Mouse (Mus musculus) C2C12 (cell line): ENCODE data around the gene Evx2. TPM values are rescaled to one million over a fixed set of nuclear protein-coding genes. Genes with fewer than 3 reads are reported as not detected.

Experiments used
- H3K27me3 ChIP-seq: one replicate; pipeline ENCODE4 v1.6.1; 2011; ENCODE audit not compliant: control insufficient read depth, insufficient read depth, insufficient read length
- H3K36me3 ChIP-seq: one replicate; pipeline ENCODE4 v1.6.1; 2011; ENCODE audit not compliant: control insufficient read depth, insufficient read depth
- H3K4me3 ChIP-seq: one replicate; pipeline ENCODE4 v1.5.1; 2011; ENCODE audit warnings: mild to moderate bottlenecking, control low read depth; ENCODE audit not compliant: poor library complexity, insufficient read depth, severe bottlenecking
- H3K79me2 ChIP-seq: one replicate; pipeline ENCODE4 v1.6.1; 2011; ENCODE audit not compliant: control insufficient read depth, insufficient read depth
- H3K79me3 ChIP-seq: one replicate; pipeline ENCODE4 v1.6.1; 2011; ENCODE audit warnings: low read depth, control low read depth
- H3ac ChIP-seq: one replicate; pipeline ENCODE3; 2011; ENCODE audit warnings: low read depth; ENCODE audit not compliant: control insufficient read depth, insufficient read length
- CEBPB ChIP-seq: IDR thresholded peaks from one replicate; pipeline ENCODE4 v1.6.1; 2011; ENCODE audit warnings: low read depth, mild to moderate bottlenecking, control low read depth, moderate library complexity
- CTCF ChIP-seq: IDR thresholded peaks from one replicate; pipeline ENCODE4 v1.5.1; 2011; ENCODE audit not compliant: control insufficient read depth, insufficient read depth, insufficient read length
- FOSL1 ChIP-seq: IDR thresholded peaks from one replicate; pipeline ENCODE4 v1.8.0; 2011; ENCODE audit warnings: mild to moderate bottlenecking, low read length; ENCODE audit not compliant: poor library complexity, insufficient read depth, severe bottlenecking
- MAX ChIP-seq: IDR thresholded peaks from one replicate; pipeline ENCODE4 v1.6.1; 2011; ENCODE audit warnings: mild to moderate bottlenecking, control low read depth
- MYOD1 ChIP-seq: IDR thresholded peaks from one replicate; pipeline ENCODE4 v1.6.1; 2011; ENCODE audit warnings: low read depth; ENCODE audit not compliant: control insufficient read depth, insufficient read length
- MYOG ChIP-seq: IDR thresholded peaks from one replicate; pipeline ENCODE4 v1.6.1; 2011; ENCODE audit not compliant: control insufficient read depth, insufficient read length; ENCODE audit errors: extremely low read depth
- USF1 ChIP-seq: IDR thresholded peaks from one replicate; pipeline ENCODE4 v1.6.1; 2011; ENCODE audit warnings: low read depth, mild to moderate bottlenecking, control low read depth, moderate library complexity
- polyA plus RNA-seq: library from polyadenylated mRNA; unstranded; fragments of >200 nt; fragmentation: generic; extraction: Trizol; gene quantifications from one replicate; pipeline ENCODE4 v1.2.1, GENCODE M21; 2012; ENCODE audit warnings: missing spikeins

Gene Evx2
- polyA plus RNA-seq, 1 experiment: not detected

GRCm38 (mm10) chr2:74696442-74697335 is 37.3 kb upstream of the Evx2 start:
- Histone ChIP-seq H3K36me3 (no peaks in the 10 kb centered on the region), H3K4me3 (no peak overlapping the region), H3K27me3 (peaks cover 80% of the 10 kb centered on the region), H3ac (no peak overlapping the region), H3K79me3 (no peaks in the 10 kb centered on the region), H3K79me2 (no peaks in the 10 kb centered on the region)
- TF ChIP-seq CTCF: no peak

- Histone ChIP-seq H3K4me3 (no peak overlapping the region), H3K36me3 (no peaks in the 10 kb centered on the region), H3K79me3 (no peaks in the 10 kb centered on the region), H3ac (no peak overlapping the region), H3K27me3 (peaks cover 86% of the 10 kb centered on the region), H3K79me2 (no peaks in the 10 kb centered on the region)
- TF ChIP-seq MYOD1 (no peak), MYOG (no peak), MAX (no peak), CEBPB (no peak), FOSL1 (no peak), CTCF (no peak), USF1 (no peak)
Observed at GRCm38 (mm10) chr2:74695813-74696430, 36.6 kb upstream of the Evx2 start.

GRCm38 (mm10) chr2:74695383-74695782 is 36.0 kb upstream of the Evx2 start:
- TF ChIP-seq USF1 (no peak), MYOG (no peak), MAX (no peak), CEBPB (no peak), FOSL1 (no peak), CTCF (no peak), MYOD1 (no peak)
- Histone ChIP-seq H3K4me3 (no peak overlapping the region), H3K36me3 (no peaks in the 10 kb centered on the region), H3K79me3 (no peaks in the 10 kb centered on the region), H3ac (no peak overlapping the region), H3K79me2 (no peaks in the 10 kb centered on the region), H3K27me3 (peaks cover 81% of the 10 kb centered on the region)

- Histone ChIP-seq H3K27me3 (peaks cover 78% of the 10 kb centered on the region), H3ac (no peak overlapping the region), H3K36me3 (no peaks in the 10 kb centered on the region), H3K4me3 (no peak overlapping the region), H3K79me2 (no peaks in the 10 kb centered on the region), H3K79me3 (no peaks in the 10 kb centered on the region)
- no peak for TF ChIP-seq FOSL1
- no peak for TF ChIP-seq CEBPB
- no peak for TF ChIP-seq MAX
- TF ChIP-seq MYOG: no peak
- TF ChIP-seq CTCF: no peak
- TF ChIP-seq USF1: no peak
- TF ChIP-seq MYOD1: no peak
Observed at GRCm38 (mm10) chr2:74694066-74694465, 34.7 kb upstream of the Evx2 start.

- Histone ChIP-seq H3K79me2 (no peaks in the 10 kb centered on the region), H3K27me3 (peaks cover 74% of the 10 kb centered on the region), H3K36me3 (no peaks in the 10 kb centered on the region), H3ac (no peak overlapping the region), H3K79me3 (no peaks in the 10 kb centered on the region), H3K4me3 (no peak overlapping the region)
- TF ChIP-seq MYOD1 (no peak), CTCF (no peak), MAX (no peak), MYOG (no peak), CEBPB (no peak), USF1 (no peak), FOSL1 (no peak)
Observed at GRCm38 (mm10) chr2:74693432-74693827, 34.1 kb upstream of the Evx2 start.

GRCm38 (mm10) chr2:74692808-74693431 is 33.6 kb upstream of the Evx2 start:
- H3K4me3 ChIP-seq: no peak overlapping the region
- H3K36me3 ChIP-seq: no peaks in the 10 kb centered on the region
- TF ChIP-seq FOSL1: no peak
- no peak for TF ChIP-seq USF1
- TF ChIP-seq MYOD1: no peak
- no peak for TF ChIP-seq MAX
- TF ChIP-seq MYOG: no peak
- TF ChIP-seq CEBPB: no peak
- TF ChIP-seq CTCF: no peak
- H3K79me3 ChIP-seq: no peaks in the 10 kb centered on the region
- no peaks in the 10 kb centered on the region for H3K79me2 ChIP-seq
- H3K27me3 ChIP-seq: peaks cover 71% of the 10 kb centered on the region
- no peak overlapping the region for H3ac ChIP-seq
